Mouse (Mus musculus) MEL (cell line): ENCODE results near the gene Olfr611. TPM values are rescaled to one million over a fixed set of nuclear protein-coding genes. Genes with fewer than 3 reads are reported as not detected.
"Not testable (repeated sequence)": the region's sequence is repeated elsewhere in the genome, so short reads cannot be mapped to it uniquely, and the experiment has no call there.

Experiments used
- DNase-seq: peaks from one replicate; pipeline ENCODE4 v3.0.0; 2011; ENCODE audit warnings: low read depth, low spot score
- H3K27ac ChIP-seq: 2 replicates; pipeline ENCODE4 v1.5.1; 2012; ENCODE audit warnings: low read depth, mild to moderate bottlenecking, control low read depth, low read length, moderate library complexity; ENCODE audit not compliant: control insufficient read depth
- H3K27me3 ChIP-seq, 2 experiments: fragments of 150-350 bp in 1 of 2; sonication (generic) in 1 of 2; 2 replicates each; pipeline ENCODE4 v1.6.1; 2012; ENCODE audit warnings: low read length in 2 of 2, mild to moderate bottlenecking in 2 of 2, improper control_type of control experiment in 1 of 2, moderate library complexity in 1 of 2; ENCODE audit not compliant: insufficient read depth in 2 of 2, control insufficient read depth in 1 of 2
- H3K36me3 ChIP-seq, 2 experiments: 2 replicates each; pipeline ENCODE4 v1.6.1; 2012 to 2014; ENCODE audit warnings: low read length in 2 of 2, improper control_type of control experiment in 1 of 2, inconsistent platforms in 1 of 2, mild to moderate bottlenecking in 1 of 2; ENCODE audit not compliant: insufficient read depth in 2 of 2, control insufficient read depth in 1 of 2
- H3K4me1 ChIP-seq, 2 experiments: fragments of 150-350 bp in 1 of 2; sonication (generic) in 1 of 2; 2 replicates each; pipeline ENCODE4 v1.6.1; 2012; ENCODE audit warnings: low read length in 2 of 2, improper control_type of control experiment in 1 of 2, mild to moderate bottlenecking in 1 of 2; ENCODE audit not compliant: insufficient read depth in 2 of 2, control insufficient read depth in 1 of 2
- H3K4me3 ChIP-seq, 2 experiments: fragments of 150-350 bp in 1 of 2; sonication (generic) in 1 of 2; 2 replicates each; pipeline ENCODE4 v1.5.1; 2012; ENCODE audit warnings: low read depth in 2 of 2, low read length in 2 of 2, mild to moderate bottlenecking in 2 of 2, moderate library complexity in 2 of 2, control low read depth in 1 of 2, improper control_type of control experiment in 1 of 2; ENCODE audit not compliant: control insufficient read depth in 1 of 2, insufficient read depth in 1 of 2
- H3K79me2 ChIP-seq: 2 replicates; pipeline ENCODE4 v1.6.1; 2012; ENCODE audit warnings: mild to moderate bottlenecking, low read length, moderate library complexity; ENCODE audit not compliant: control insufficient read depth, poor library complexity, insufficient read depth
- H3K9ac ChIP-seq: 2 replicates; pipeline ENCODE4 v1.6.1; 2012; ENCODE audit warnings: low read depth, mild to moderate bottlenecking, control low read depth, low read length, moderate library complexity; ENCODE audit not compliant: control insufficient read depth, poor library complexity, severe bottlenecking
- H3K9me3 ChIP-seq: fragments of 150-350 bp; sonication (generic); replicated peaks from 2 replicates; pipeline ENCODE4 v1.6.1; 2012; ENCODE audit warnings: mild to moderate bottlenecking, low read length, improper control_type of control experiment, moderate library complexity; ENCODE audit not compliant: insufficient read depth
- CHD2 ChIP-seq: IDR thresholded peaks from 2 replicates; pipeline ENCODE4 v1.6.1; 2011; ENCODE audit warnings: low read length, improper control_type of control experiment
- CTCF ChIP-seq, 3 experiments: IDR thresholded peaks in 2 of 3; conservative IDR thresholded peaks in 1 of 3; 2 replicates each; pipeline ENCODE4 v1.5.1; 2011 to 2012; ENCODE audit warnings: low read length in 3 of 3, low read depth in 2 of 3, mild to moderate bottlenecking in 2 of 3, improper control_type of control experiment in 1 of 3, inconsistent platforms in 1 of 3, mixed read lengths in 1 of 3, moderate library complexity in 1 of 3; ENCODE audit not compliant: control insufficient read depth in 1 of 3, insufficient read depth in 1 of 3, poor library complexity in 1 of 3, severe bottlenecking in 1 of 3
- ETS1 ChIP-seq: IDR thresholded peaks from 2 replicates; pipeline ENCODE4 v1.6.1; 2012; ENCODE audit warnings: low read depth, mild to moderate bottlenecking, inconsistent platforms, low read length, improper control_type of control experiment, moderate library complexity
- NELFE ChIP-seq: IDR thresholded peaks from 2 replicates; pipeline ENCODE4 v1.6.1; 2011; ENCODE audit warnings: low read depth, low read length, improper control_type of control experiment
- POLR2AphosphoS2 ChIP-seq: IDR thresholded peaks from 2 replicates; pipeline ENCODE4 v1.6.1; 2011; ENCODE audit warnings: low read length, improper control_type of control experiment
- ZKSCAN1 ChIP-seq: IDR thresholded peaks from 2 replicates; pipeline ENCODE4 v1.6.1; 2012; ENCODE audit warnings: low read depth, mild to moderate bottlenecking, inconsistent platforms, low read length, improper control_type of control experiment, moderate library complexity
- polyA plus RNA-seq, 2 experiments: library from polyadenylated mRNA; stranded (reverse) in 1 of 2; unstranded in 1 of 2; fragments of >175 nt in 1 of 2; fragments of >200 nt in 1 of 2; gene quantifications; 2 replicates each; pipeline versions ENCODE4 v1.2.1 to v1.2.4; 2012; ENCODE audit warnings: low replicate concordance in 2 of 2, low read depth in 1 of 2; ENCODE audit not compliant: insufficient read length in 2 of 2, insufficient read depth in 1 of 2, missing spikeins in 1 of 2
- total RNA-seq: library from RNA; depleted of rRNA; stranded (reverse); fragments of 300-350 nt; gene quantifications from 2 replicates; pipeline ENCODE4 v1.2.3, GENCODE M21; 2012; rRNA removed

Gene Olfr611
- total and polyA plus RNA-seq, 3 experiments = not detected

DNA sequence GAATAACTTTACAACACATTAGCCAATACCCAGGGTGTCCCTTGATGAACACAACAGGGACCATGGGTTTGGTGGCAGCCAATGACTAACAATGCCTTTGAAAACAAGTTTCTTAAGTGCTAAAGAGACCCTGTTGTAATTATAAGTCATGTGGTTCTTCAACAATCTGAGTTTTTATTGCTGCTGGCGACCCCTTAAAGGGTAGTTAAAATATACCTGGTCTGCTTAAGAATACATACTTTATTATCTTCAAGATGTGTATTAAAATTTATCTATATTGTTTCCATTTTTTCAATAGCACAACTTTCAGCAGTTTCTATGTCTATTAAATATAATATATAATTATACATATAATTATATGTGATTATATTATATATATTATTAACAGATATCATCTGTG, 22.7 kb downstream of the Olfr611 start, which contains the start of gene Olfr609:
Gene Olfr609 (minus strand): TSS at position 101 of the 400 bp plus-strand sequence.
- no peak within 1 kb of the TSS for H3K9ac ChIP-seq
- no peaks in the 10 kb centered on the region for H3K9me3 ChIP-seq
- H3K4me1 ChIP-seq = no peaks in the 10 kb centered on the region
- no peak within 1 kb of the TSS for H3K27ac ChIP-seq
- DNase-seq = no peak
- H3K27me3 ChIP-seq = no peaks in the 10 kb centered on the region
- H3K4me3 ChIP-seq = no peak within 1 kb of the TSS
- H3K36me3 ChIP-seq = no peaks in the 10 kb centered on the region
- no peak for TF ChIP-seq NELFE
- TF ChIP-seq CHD2 = no peak
- no peak for TF ChIP-seq CTCF (IDR thresholded peaks at IDR 0.05 in 2 of 3, conservative IDR thresholded peaks at IDR 0.05 in 1 of 3; ENCODE audit: control insufficient read depth in 1 of 3, insufficient read depth in 1 of 3, low read depth in 2 of 3, low read length in 3 of 3, poor library complexity in 1 of 3, severe bottlenecking in 1 of 3)
- no peak for TF ChIP-seq POLR2AphosphoS2
- TF ChIP-seq, all 39 proteins: peak for 0
- no peaks in the 10 kb centered on the region for H3K79me2 ChIP-seq

DNA sequence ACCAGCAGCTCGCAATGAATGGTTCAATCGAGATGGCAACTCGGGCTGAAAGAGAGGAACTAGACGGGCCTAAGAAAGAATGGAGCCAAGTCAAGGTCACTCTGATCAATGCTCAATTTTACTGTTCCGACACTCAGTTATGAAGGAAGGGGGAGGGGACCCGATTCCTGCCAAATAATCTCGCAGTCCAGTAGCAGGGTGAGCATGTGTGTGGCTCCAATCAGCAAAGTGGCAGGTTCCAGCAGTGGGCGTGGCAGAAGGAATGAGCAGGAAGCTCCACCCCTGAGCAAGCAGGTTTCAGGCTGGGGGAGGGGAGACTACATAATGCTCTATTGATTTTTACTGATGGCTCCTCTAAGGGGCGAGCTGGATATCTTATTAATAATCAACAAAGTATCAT, 43.5 kb downstream of the Olfr611 start:
- DNase-seq, H3K27me3 ChIP-seq, H3K4me1 ChIP-seq, H3K27ac ChIP-seq, H3K9ac ChIP-seq, H3K4me3 ChIP-seq, H3K79me2 ChIP-seq, H3K9me3 ChIP-seq, H3K36me3 ChIP-seq: not testable (repeated sequence)

DNA sequence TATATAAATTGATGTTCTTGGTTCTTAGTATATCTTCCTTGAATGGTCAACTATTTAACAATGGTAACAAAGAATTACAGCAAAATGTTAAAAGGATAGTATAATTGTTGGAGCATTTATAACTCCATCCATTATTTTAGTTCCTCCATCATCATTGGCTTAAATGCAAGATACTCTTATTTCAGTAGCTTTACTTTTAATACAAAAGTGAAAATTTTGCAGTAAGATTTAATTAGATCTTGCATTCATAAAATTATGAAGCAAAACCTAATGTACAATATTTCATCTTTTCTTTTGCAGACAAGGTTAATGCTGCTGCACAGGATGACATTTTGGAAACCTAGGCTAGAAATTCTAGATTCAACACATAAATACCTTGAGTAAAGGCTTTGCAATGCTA, 51.1 kb downstream of the Olfr611 start, which contains the start of gene Olfr608:
Gene Olfr608 (plus strand): TSS at position 301 of the 400 bp plus-strand sequence.
- no peaks in the 10 kb centered on the region for H3K79me2 ChIP-seq
- no peaks in the 10 kb centered on the region for H3K9me3 ChIP-seq
- H3K27ac ChIP-seq = no peak within 1 kb of the TSS

More for the DNA sequence above, 51.1 kb downstream of the Olfr611 start, which contains the start of gene Olfr608:
- TF ChIP-seq ETS1 (no peak), ZKSCAN1 (no peak)
- DNase-seq = no peak
- no peak within 1 kb of the TSS for H3K4me3 ChIP-seq
- H3K4me1 ChIP-seq = no peaks in the 10 kb centered on the region
- H3K27me3 ChIP-seq = no peaks in the 10 kb centered on the region
- H3K9ac ChIP-seq = no peak within 1 kb of the TSS
- no peaks in the 10 kb centered on the region for H3K36me3 ChIP-seq

Other genes with a start within 250 kb of the Olfr611 start
- gene Olfr596, start 215.2 kb downstream of the Olfr611 start, total RNA-seq = not detected in 2 replicates
- gene Olfr596, start 215.2 kb downstream of the Olfr611 start, polyA plus RNA-seq = not detected
- gene Olfr597, start 204.5 kb downstream of the Olfr611 start, total RNA-seq = not detected in 2 replicates
- gene Olfr597, start 204.5 kb downstream of the Olfr611 start, polyA plus RNA-seq = not detected
- not detected in 2 replicates for gene Olfr598, start 197.3 kb downstream of the Olfr611 start, total RNA-seq
- gene Olfr598, start 197.3 kb downstream of the Olfr611 start, polyA plus RNA-seq = not detected
- not detected in 2 replicates for gene Olfr599, start 184.9 kb downstream of the Olfr611 start, total RNA-seq
- gene Olfr599, start 184.9 kb downstream of the Olfr611 start, polyA plus RNA-seq = not detected
- not detected in 2 replicates for gene Olfr600, start 171.2 kb downstream of the Olfr611 start, total RNA-seq
- gene Olfr600, start 171.2 kb downstream of the Olfr611 start, polyA plus RNA-seq = not detected
- not detected in 2 replicates for gene Olfr601, start 158.2 kb downstream of the Olfr611 start, total RNA-seq
- not detected for gene Olfr601, start 158.2 kb downstream of the Olfr611 start, polyA plus RNA-seq
- not detected in 2 replicates for gene Olfr603, start 134.7 kb downstream of the Olfr611 start, total RNA-seq
- not detected for gene Olfr603, start 134.7 kb downstream of the Olfr611 start, polyA plus RNA-seq
- gene Usp17lc, start 105.8 kb downstream of the Olfr611 start, total RNA-seq = not detected in 2 replicates
- not detected for gene Usp17lc, start 105.8 kb downstream of the Olfr611 start, polyA plus RNA-seq
- gene Olfr605, start 75.4 kb downstream of the Olfr611 start, total RNA-seq = not detected in 2 replicates
- not detected for gene Olfr605, start 75.4 kb downstream of the Olfr611 start, polyA plus RNA-seq
- not detected in 2 replicates for gene Olfr606, start 71.8 kb downstream of the Olfr611 start, total RNA-seq
- gene Olfr606, start 71.8 kb downstream of the Olfr611 start, polyA plus RNA-seq = not detected
- gene Olfr607, start 56.7 kb downstream of the Olfr611 start, total RNA-seq = not detected in 2 replicates
- not detected for gene Olfr607, start 56.7 kb downstream of the Olfr611 start, polyA plus RNA-seq
- not detected in 2 replicates for gene Olfr608, start 51.0 kb downstream of the Olfr611 start, total RNA-seq
- not detected for gene Olfr608, start 51.0 kb downstream of the Olfr611 start, polyA plus RNA-seq
- gene Olfr609, start 22.8 kb downstream of the Olfr611 start, total RNA-seq = not detected in 2 replicates
- not detected for gene Olfr609, start 22.8 kb downstream of the Olfr611 start, polyA plus RNA-seq
- gene Olfr610, start 8.7 kb downstream of the Olfr611 start, total RNA-seq = not detected in 2 replicates
- not detected for gene Olfr610, start 8.7 kb downstream of the Olfr611 start, polyA plus RNA-seq
- not detected in 2 replicates for gene Olfr612, start 21.9 kb upstream of the Olfr611 start, total RNA-seq
- not detected for gene Olfr612, start 21.9 kb upstream of the Olfr611 start, polyA plus RNA-seq
- gene Olfr613, start 27.2 kb upstream of the Olfr611 start, total RNA-seq = not detected in 2 replicates
- gene Olfr613, start 27.2 kb upstream of the Olfr611 start, polyA plus RNA-seq = not detected
- gene Olfr615, start 35.2 kb upstream of the Olfr611 start, total RNA-seq = not detected in 2 replicates
- not detected for gene Olfr615, start 35.2 kb upstream of the Olfr611 start, polyA plus RNA-seq
- gene Olfr616, start 48.3 kb upstream of the Olfr611 start, total RNA-seq = not detected in 2 replicates
- gene Olfr616, start 48.3 kb upstream of the Olfr611 start, polyA plus RNA-seq = not detected
- gene Olfr617, start 52.2 kb upstream of the Olfr611 start, total RNA-seq = not detected in 2 replicates
- not detected for gene Olfr617, start 52.2 kb upstream of the Olfr611 start, polyA plus RNA-seq
- gene Olfr618, start 69.3 kb upstream of the Olfr611 start, total RNA-seq = not detected in 2 replicates
- not detected for gene Olfr618, start 69.3 kb upstream of the Olfr611 start, polyA plus RNA-seq
- gene Olfr619, start 79.7 kb upstream of the Olfr611 start, total RNA-seq = not detected in 2 replicates
- not detected for gene Olfr619, start 79.7 kb upstream of the Olfr611 start, polyA plus RNA-seq
- not detected in 2 replicates for gene Olfr620, start 91.7 kb upstream of the Olfr611 start, total RNA-seq
- under 1 TPM in 1 of 2 experiments, not detected in 1; 0.03 TPM for gene Olfr620, start 91.7 kb upstream of the Olfr611 start, polyA plus RNA-seq
- not detected in 2 replicates for gene Olfr622, start 121.9 kb upstream of the Olfr611 start, total RNA-seq
- gene Olfr622, start 121.9 kb upstream of the Olfr611 start, polyA plus RNA-seq = not detected
- not detected in 2 replicates for gene Olfr623, start 142.9 kb upstream of the Olfr611 start, total RNA-seq
- gene Olfr623, start 142.9 kb upstream of the Olfr611 start, polyA plus RNA-seq = not detected
- under 0.01 TPM in 1 of 2 replicates, not detected in the other for gene Olfr624, start 150.3 kb upstream of the Olfr611 start, total RNA-seq
- gene Olfr624, start 150.3 kb upstream of the Olfr611 start, polyA plus RNA-seq = under 1 TPM in 1 of 2 experiments, not detected in 1; 0.04 TPM
- gene Olfr625-ps1, start 161.9 kb upstream of the Olfr611 start, total RNA-seq = not detected in 2 replicates
- not detected for gene Olfr625-ps1, start 161.9 kb upstream of the Olfr611 start, polyA plus RNA-seq
- not detected in 2 replicates for gene Olfr243, start 193.8 kb upstream of the Olfr611 start, total RNA-seq
- gene Olfr243, start 193.8 kb upstream of the Olfr611 start, polyA plus RNA-seq = not detected
- not detected in 2 replicates for gene Olfr628, start 209.5 kb upstream of the Olfr611 start, total RNA-seq
- gene Olfr628, start 209.5 kb upstream of the Olfr611 start, polyA plus RNA-seq = not detected
- not detected in 2 replicates for gene Olfr629, start 224.1 kb upstream of the Olfr611 start, total RNA-seq
- not detected for gene Olfr629, start 224.1 kb upstream of the Olfr611 start, polyA plus RNA-seq
- gene Olfr630, start 236.5 kb upstream of the Olfr611 start, total RNA-seq = not detected in 2 replicates
- gene Olfr630, start 236.5 kb upstream of the Olfr611 start, polyA plus RNA-seq = not detected